Mouse (Mus musculus) heart, adult 2 months (tissue): ENCODE measurements at regions not wholly inside any gene's neighbourhood (a gene's known extent, or its start where the extent isn't known, plus 50 kb on each side); places are given as distances from the start of the nearest gene placed in this dataset.

ENCODE experiments used
- DNase-seq, 2 experiments: peaks; one replicate each; pipeline ENCODE4 v3.0.0; 2021
- H3K27ac ChIP-seq: fragments of 200-600 bp; 2 replicates; pipeline ENCODE4 v1.8.1; 2022
- H3K27me3 ChIP-seq: fragments of 200-500 bp; 2 replicates; pipeline ENCODE4 v1.6.1; 2012; ENCODE audit warnings: mild to moderate bottlenecking, low read length, inconsistent platforms, mixed read lengths; ENCODE audit not compliant: control insufficient read depth, insufficient read depth
- H3K36me3 ChIP-seq: fragments of 200-500 bp; 2 replicates; pipeline ENCODE4 v1.6.1; 2012; ENCODE audit warnings: low read length, inconsistent platforms; ENCODE audit not compliant: control insufficient read depth, insufficient read depth
- H3K4me1 ChIP-seq: fragments of 200-500 bp; 2 replicates; pipeline ENCODE4 v1.6.1; 2011; ENCODE audit warnings: low read length; ENCODE audit not compliant: control insufficient read depth, insufficient read depth
- H3K4me3 ChIP-seq: fragments of 200-600 bp; 2 replicates; pipeline ENCODE4 v1.8.1; 2022
- H3K79me2 ChIP-seq: fragments of 200-500 bp; replicated peaks from 2 replicates; pipeline ENCODE4 v1.6.1; 2012; ENCODE audit warnings: mild to moderate bottlenecking, inconsistent platforms, low read length, moderate library complexity, mixed read lengths; ENCODE audit not compliant: control insufficient read depth, insufficient read depth
- H3K9ac ChIP-seq: fragments of 200-500 bp; 2 replicates; pipeline ENCODE4 v1.6.1; 2012; ENCODE audit warnings: low read depth, mild to moderate bottlenecking, control low read depth, inconsistent platforms, low read length, mixed read lengths
- CTCF ChIP-seq: fragments of 200-600 bp; IDR thresholded peaks from 2 replicates; pipeline ENCODE4 v1.8.1; 2022; ENCODE audit warnings: antibody characterized with exemption, mild to moderate bottlenecking, moderate library complexity
- EP300 ChIP-seq: fragments of 200-500 bp; IDR thresholded peaks from 2 replicates; pipeline ENCODE4 v1.6.1; 2011; ENCODE audit warnings: low read depth, low read length, control low read depth; ENCODE audit not compliant: insufficient read depth
- POLR2A ChIP-seq: fragments of 200-500 bp; IDR thresholded peaks from 2 replicates; pipeline ENCODE4 v1.6.1; 2011; ENCODE audit warnings: mild to moderate bottlenecking, low read depth, low read length, control low read depth; ENCODE audit not compliant: insufficient read depth
- WGBS: fragments of 180-500 bp; shearing (Covaris S2); methylation state at CpG from one replicate; pipeline ENCODE4 v1.1.7; 2018; 5-methylcytosine and 5-hydroxymethylcytosine counted together
- intact Hi-C: fragments of 180-260 bp; cut with DNase I; formaldehyde crosslinking; loops from one replicate; pipeline ENCODE4 v1.15.1; 2025

- DNase-seq = no peak
- Histone ChIP-seq H3K36me3 (no peaks in the 10 kb centered on the region), H3K9ac (no peak overlapping the region), H3K79me2 (no peaks in the 10 kb centered on the region), H3K4me3 (no peak overlapping the region), H3K27ac (no peak overlapping the region), H3K27me3 (no peaks in the 10 kb centered on the region), H3K4me1 (no peaks in the 10 kb centered on the region)
- 84% methylated on average over 4 of the region's 4 CpGs for WGBS
- intact Hi-C loops = no loop called here
- TF ChIP-seq CTCF (no peak), EP300 (no peak), POLR2A (no peak)
Measured at GRCm38 (mm10) chr11:32911791-32912190, 87.4 kb upstream of the Smim23 start.

DNA sequence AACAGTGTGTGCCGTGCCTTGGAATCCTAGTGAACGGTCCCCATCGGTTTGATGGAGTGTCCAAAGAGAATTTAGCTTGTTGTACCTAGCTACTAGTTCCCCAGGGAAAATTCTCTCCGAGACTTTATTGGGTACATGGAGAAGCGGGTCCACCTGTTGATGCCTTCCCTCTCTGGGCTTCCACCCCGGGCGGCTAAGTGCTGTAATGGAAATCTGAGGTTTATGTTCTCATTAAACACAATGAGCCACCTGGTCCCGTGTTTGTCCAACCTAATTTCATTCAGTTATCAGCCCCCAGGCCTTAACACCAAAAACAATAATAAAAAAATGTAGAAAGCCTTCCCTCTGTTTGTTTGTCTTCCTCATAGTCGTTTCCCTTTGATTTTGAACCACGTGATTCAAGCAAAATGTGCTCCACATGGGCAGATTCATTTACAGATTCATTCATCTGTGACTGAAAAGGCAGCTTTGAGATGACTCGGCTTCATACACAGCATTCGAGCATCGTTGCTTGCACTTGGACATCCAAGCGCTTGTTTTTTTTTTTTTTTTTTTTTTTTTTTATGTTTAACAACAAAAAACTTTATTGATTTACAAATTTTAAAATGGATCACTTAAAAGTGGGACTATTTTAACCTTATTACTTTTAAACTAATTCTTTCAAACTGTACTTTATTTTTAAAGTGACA lies 84.5 kb upstream of the Smim23 start:
- no peaks in the 10 kb centered on the region for H3K36me3 ChIP-seq
- H3K4me3 ChIP-seq = no peak overlapping the region
- no peaks in the 10 kb centered on the region for H3K79me2 ChIP-seq
- intact Hi-C loops = no loop called here
- H3K27ac ChIP-seq = no peak overlapping the region
- WGBS = 82% methylated on average over 14 of the region's 14 CpGs
- H3K4me1 ChIP-seq = no peaks in the 10 kb centered on the region
- DNase-seq = no peak
- H3K27me3 ChIP-seq = no peaks in the 10 kb centered on the region
- TF ChIP-seq POLR2A = no peak
- no peak for TF ChIP-seq CTCF
- TF ChIP-seq EP300 = no peak
- no peak overlapping the region for H3K9ac ChIP-seq

GRCm38 (mm10) chr11:32907520-32908233 lies 83.3 kb upstream of the Smim23 start:
- H3K27me3 ChIP-seq = no peaks in the 10 kb centered on the region
- H3K4me3 ChIP-seq = no peak overlapping the region
- 45% methylated on average over 10 of the region's 10 CpGs for WGBS
- no peak overlapping the region for H3K27ac ChIP-seq
- DNase-seq = no peak
- H3K36me3 ChIP-seq = no peaks in the 10 kb centered on the region
- no peak overlapping the region for H3K9ac ChIP-seq
- intact Hi-C loops = no loop called here
- TF ChIP-seq CTCF (no peak), POLR2A (no peak), EP300 (no peak)
- H3K79me2 ChIP-seq = no peaks in the 10 kb centered on the region
- H3K4me1 ChIP-seq = no peaks in the 10 kb centered on the region

GRCm38 (mm10) chr11:32903970-32904369 lies 79.6 kb upstream of the Smim23 start:
- H3K4me1 ChIP-seq = no peaks in the 10 kb centered on the region
- H3K27me3 ChIP-seq = no peaks in the 10 kb centered on the region
- DNase-seq = no peak
- no peaks in the 10 kb centered on the region for H3K36me3 ChIP-seq
- H3K79me2 ChIP-seq = no peaks in the 10 kb centered on the region
- no peak for TF ChIP-seq CTCF
- no peak for TF ChIP-seq POLR2A
- TF ChIP-seq EP300 = no peak
- no peak overlapping the region for H3K9ac ChIP-seq
- H3K27ac ChIP-seq = no peak overlapping the region
- no peak overlapping the region for H3K4me3 ChIP-seq
- intact Hi-C loops = no loop called here

- Histone ChIP-seq H3K4me1 (no peaks in the 10 kb centered on the region), H3K4me3 (no peak overlapping the region), H3K79me2 (no peaks in the 10 kb centered on the region), H3K36me3 (no peaks in the 10 kb centered on the region), H3K9ac (no peak overlapping the region), H3K27me3 (no peaks in the 10 kb centered on the region), H3K27ac (no peak overlapping the region)
- intact Hi-C loops = no loop called here
- WGBS = 62% methylated on average over 3 of the region's 3 CpGs
- TF ChIP-seq EP300 (no peak), POLR2A (no peak), CTCF (no peak)
- no peak for DNase-seq
Measured at GRCm38 (mm10) chr11:32903389-32903788, 79.0 kb upstream of the Smim23 start.

DNA sequence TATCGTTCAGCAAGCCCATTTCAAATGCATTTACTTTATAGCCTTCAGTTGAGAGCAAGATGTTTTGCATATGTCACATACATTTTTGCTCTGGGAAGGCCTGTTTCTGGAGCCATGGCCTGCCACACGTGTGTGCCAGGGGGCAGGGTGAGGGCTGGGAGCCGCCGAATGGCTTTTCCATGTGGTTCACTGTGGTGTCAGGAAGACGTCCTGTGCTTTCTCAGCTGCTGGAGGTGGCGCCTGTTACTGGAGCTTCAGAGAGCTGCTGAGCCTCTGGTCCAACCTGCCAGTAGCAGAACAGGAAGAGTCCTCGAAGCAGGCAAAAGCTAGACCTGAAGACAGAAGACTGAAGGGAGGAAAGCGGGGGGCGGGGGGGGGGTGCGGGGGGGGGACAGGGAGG lies 78.5 kb upstream of the Smim23 start:
- H3K27me3 ChIP-seq = no peaks in the 10 kb centered on the region
- no peaks in the 10 kb centered on the region for H3K36me3 ChIP-seq
- no peaks in the 10 kb centered on the region for H3K79me2 ChIP-seq
- no peak overlapping the region for H3K9ac ChIP-seq
- DNase-seq = no peak
- TF ChIP-seq EP300 = no peak
- no peak for TF ChIP-seq CTCF
- no peak for TF ChIP-seq POLR2A
- intact Hi-C loops = no loop called here
- no peak overlapping the region for H3K27ac ChIP-seq
- H3K4me1 ChIP-seq = no peaks in the 10 kb centered on the region
- WGBS = 47% methylated on average over 7 of the region's 10 CpGs
- H3K4me3 ChIP-seq = no peak overlapping the region
